Mouse (Mus musculus) kidney, postnatal 4 days (tissue): ENCODE measurements at regions not wholly inside any gene's neighbourhood (a gene's known extent, or its start where the extent isn't known, plus 50 kb on each side); places are given as distances from the start of the nearest gene placed in this dataset.

Experiments used
- DNase-seq, 2 experiments: peaks; one replicate each; pipeline ENCODE4 v3.0.0; 2021; ENCODE audit warnings: mixed read lengths in 2 of 2

- DNase-seq, result no peak
These were observed 73.1 kb upstream of the Tfpi start for GRCm38 (mm10) chr2:84549626-84550025.

DNA sequence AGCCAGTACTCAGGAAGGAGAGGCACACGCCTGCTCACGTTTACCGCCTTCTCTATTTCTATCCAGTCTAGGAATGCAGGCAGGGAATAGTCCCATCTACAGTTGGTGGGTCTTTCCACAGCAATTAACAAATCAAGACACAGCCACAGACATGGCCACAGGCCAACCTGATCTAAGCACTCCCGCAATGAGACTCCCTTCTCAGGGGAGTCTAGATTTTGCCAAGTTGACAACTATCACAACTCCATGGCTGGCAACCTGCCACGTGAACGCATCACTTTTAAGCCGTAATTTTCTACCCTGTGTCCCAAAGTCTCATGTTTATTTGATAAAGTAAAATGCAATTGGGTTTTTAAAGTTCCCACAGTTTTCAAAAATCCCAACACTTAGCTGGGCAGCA is 72.0 kb upstream of the Tfpi start:
- peak; percentile 6 to 8 for DNase-seq

- DNase-seq, result no peak
These were observed 69.1 kb upstream of the Tfpi start for GRCm38 (mm10) chr2:84545676-84546075.

GRCm38 (mm10) chr2:84544739-84545138 is 68.2 kb upstream of the Tfpi start:
- DNase-seq, result no peak

GRCm38 (mm10) chr2:84544146-84544545 is 67.6 kb upstream of the Tfpi start:
- no peak for DNase-seq

- no peak for DNase-seq
These were observed 64.9 kb upstream of the Tfpi start for GRCm38 (mm10) chr2:84541440-84541839.

DNA sequence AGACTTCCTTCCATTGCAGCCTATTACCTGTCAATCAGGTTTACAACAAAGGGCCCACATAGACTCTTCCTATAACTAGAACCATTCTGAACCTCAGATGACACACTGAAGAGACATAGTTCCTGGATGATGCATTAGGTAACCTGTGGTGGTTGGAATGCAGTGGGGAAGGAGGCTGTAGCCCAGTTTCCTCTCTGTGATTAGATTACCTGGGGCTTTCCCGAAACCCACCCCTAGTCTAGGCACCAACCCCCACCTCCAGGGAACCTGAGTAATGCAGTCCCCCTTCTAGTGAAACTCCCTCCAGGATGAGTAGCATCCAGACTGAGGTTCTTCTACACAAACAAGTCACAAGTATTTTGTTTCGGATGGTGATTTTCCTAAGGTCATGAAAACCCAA is 62.5 kb upstream of the Tfpi start:
- DNase-seq, result no peak

DNA sequence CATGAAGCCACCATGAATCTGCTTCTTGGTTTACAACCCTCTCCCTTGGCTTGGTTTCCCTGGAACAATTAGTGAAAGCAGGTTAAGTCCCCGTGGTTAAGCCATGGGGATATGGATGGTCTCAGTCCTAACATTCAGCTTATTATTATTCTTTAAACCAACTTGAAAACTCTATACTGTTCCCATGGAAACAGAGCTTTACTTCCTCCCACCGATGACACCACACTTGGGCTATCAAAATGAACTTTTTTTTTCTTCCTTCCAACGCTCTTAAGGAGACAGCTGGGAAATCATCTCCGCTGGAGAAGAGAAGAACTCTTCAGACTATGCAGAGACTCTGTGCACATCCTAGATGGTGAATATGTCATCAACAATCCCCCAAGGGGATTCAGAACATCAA is 61.4 kb upstream of the Tfpi start:
- DNase-seq, result no peak

DNA sequence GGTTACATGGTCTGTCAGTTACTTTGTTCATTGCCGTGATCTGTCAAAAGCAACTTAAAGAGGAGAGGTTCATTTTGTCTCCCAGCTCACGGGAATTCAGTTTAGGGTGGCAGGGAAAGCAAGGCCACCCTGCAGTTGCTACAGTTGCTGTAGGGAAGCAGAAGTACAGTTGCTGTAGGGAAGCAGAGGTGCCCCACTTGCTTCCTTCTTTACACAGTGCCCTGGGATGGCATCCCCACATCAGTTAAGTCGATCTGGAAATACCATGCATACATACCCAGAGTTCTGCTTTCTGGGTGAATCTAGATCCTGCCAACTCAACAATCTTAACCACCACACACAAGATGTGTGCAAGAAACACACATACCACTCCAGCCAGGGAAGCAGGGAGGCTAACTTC is 54.6 kb upstream of the Tfpi start:
- no peak for DNase-seq

DNA sequence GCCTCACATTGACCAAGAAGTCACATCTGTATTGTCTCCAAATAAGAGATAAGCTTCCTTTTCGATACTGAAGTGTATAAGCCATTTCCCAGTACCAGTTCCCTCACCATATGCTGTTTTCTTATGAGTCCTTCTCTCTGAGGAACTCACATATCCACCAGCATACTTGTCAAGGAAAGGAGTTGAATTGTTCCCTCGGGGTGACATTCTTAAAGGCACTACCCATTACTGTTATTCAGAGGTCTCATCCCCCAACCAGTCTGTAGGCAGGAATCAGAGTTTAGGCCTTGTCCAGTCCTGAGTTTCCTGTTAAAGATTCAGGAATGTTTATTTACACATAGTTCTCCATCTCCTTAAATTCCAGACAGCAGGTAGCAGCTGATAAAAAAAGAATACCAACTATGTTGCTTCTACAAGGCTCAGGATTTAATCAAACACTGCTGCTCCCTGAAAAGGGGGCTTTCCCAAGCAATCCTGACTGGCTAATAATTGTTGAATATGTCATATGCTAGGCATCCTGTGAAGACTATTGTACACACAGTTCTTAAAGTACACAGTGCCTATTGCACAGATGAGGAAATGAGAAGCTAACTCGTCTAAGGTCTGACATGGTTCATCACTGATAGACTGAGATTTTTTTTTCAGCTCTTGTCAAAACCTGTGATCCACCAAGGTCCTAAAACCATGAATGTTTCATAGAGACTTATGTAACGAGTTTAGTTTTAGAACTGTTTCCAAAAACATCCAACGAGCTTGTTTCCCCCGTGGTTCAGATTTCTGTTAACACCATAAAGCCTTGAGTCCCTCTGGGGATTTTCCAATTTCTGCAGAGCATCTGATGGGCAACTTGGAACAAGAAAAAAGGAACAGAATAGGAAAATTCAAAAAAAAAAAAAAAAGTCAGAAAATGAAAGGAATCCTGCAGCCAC is 52.5 kb upstream of the Tfpi start:
- DNase-seq, result no peak
